Mouse (Mus musculus) ovary, postnatal 10 days (tissue): ENCODE measurements around the gene Tpcn2.

Experiments used
- DNase-seq: peaks from one replicate; pipeline ENCODE4 v3.0.0; 2022; ENCODE audit warnings: low spot score

Gene Tpcn2

GRCm38 (mm10) chr7:145205363-145205902 is 78.4 kb downstream of the Tpcn2 start:
- DNase-seq, result no peak

- DNase-seq, result no peak
These were observed 84.1 kb downstream of the Tpcn2 start for GRCm38 (mm10) chr7:145199711-145200110.

- no peak for DNase-seq
These were observed 85.5 kb downstream of the Tpcn2 start for GRCm38 (mm10) chr7:145198223-145198714.

- no peak for DNase-seq
These were observed 86.1 kb downstream of the Tpcn2 start for GRCm38 (mm10) chr7:145197711-145198110.

GRCm38 (mm10) chr7:145197042-145197441 is 86.8 kb downstream of the Tpcn2 start:
- DNase-seq, result no peak

GRCm38 (mm10) chr7:145196340-145196739 is 87.5 kb downstream of the Tpcn2 start:
- DNase-seq, result no peak

- no peak for DNase-seq
These were observed 88.5 kb downstream of the Tpcn2 start for GRCm38 (mm10) chr7:145195186-145195927.

- DNase-seq, result no peak
These were observed 89.2 kb downstream of the Tpcn2 start for GRCm38 (mm10) chr7:145194455-145195161.

GRCm38 (mm10) chr7:145192836-145193235 is 91.0 kb downstream of the Tpcn2 start:
- no peak for DNase-seq

- DNase-seq, result no peak
These were observed 93.3 kb downstream of the Tpcn2 start for GRCm38 (mm10) chr7:145190520-145190919.

- DNase-seq, result no peak
These were observed 94.5 kb downstream of the Tpcn2 start for GRCm38 (mm10) chr7:145189342-145189741.

GRCm38 (mm10) chr7:145187802-145188201 is 96.0 kb downstream of the Tpcn2 start:
- no peak for DNase-seq

- no peak for DNase-seq
These were observed 101.4 kb downstream of the Tpcn2 start for GRCm38 (mm10) chr7:145182388-145182787.

- DNase-seq, result no peak
These were observed 102.3 kb downstream of the Tpcn2 start for GRCm38 (mm10) chr7:145181376-145182034.

GRCm38 (mm10) chr7:145179691-145180091 is 104.1 kb downstream of the Tpcn2 start:
- no peak for DNase-seq

GRCm38 (mm10) chr7:145176750-145177589 is 106.8 kb downstream of the Tpcn2 start:
- DNase-seq, result no peak

- DNase-seq, result no peak
These were observed 110.2 kb downstream of the Tpcn2 start for GRCm38 (mm10) chr7:145173563-145173962.

GRCm38 (mm10) chr7:145173116-145173515 is 110.7 kb downstream of the Tpcn2 start:
- DNase-seq, result no peak

GRCm38 (mm10) chr7:145169703-145170102 is 114.1 kb downstream of the Tpcn2 start:
- DNase-seq, result no peak

- peak; percentile 25 for DNase-seq
These were observed 124.2 kb downstream of the Tpcn2 start for GRCm38 (mm10) chr7:145159283-145160240.
